Mouse (Mus musculus) spleen, postnatal 36 days (tissue): ENCODE measurements around the gene H6pd.

ENCODE experiments used
- DNase-seq, 2 experiments: peaks; one replicate each; pipeline ENCODE4 v3.0.0; 2022; ENCODE audit warnings: low spot score in 2 of 2, mixed read lengths in 1 of 2

H6pd gene

GRCm38 (mm10) chr4:149944214-149944613 lies 64.6 kb downstream of the H6pd start:
- DNase-seq, result no peak

- no peak for DNase-seq
Observed at GRCm38 (mm10) chr4:149942831-149943741, 65.7 kb downstream of the H6pd start.

GRCm38 (mm10) chr4:149941067-149941755 lies 67.6 kb downstream of the H6pd start:
- no peak for DNase-seq

GRCm38 (mm10) chr4:149938701-149939100 lies 70.1 kb downstream of the H6pd start:
- no peak for DNase-seq

- no peak for DNase-seq
Observed at GRCm38 (mm10) chr4:149936921-149937320, 71.9 kb downstream of the H6pd start.

- DNase-seq, result no peak
Observed at GRCm38 (mm10) chr4:149935470-149935869, 73.4 kb downstream of the H6pd start.

- DNase-seq, result no peak
Observed at GRCm38 (mm10) chr4:149933519-149934245, 75.1 kb downstream of the H6pd start.

- DNase-seq, result no peak
Observed at GRCm38 (mm10) chr4:149933025-149933424, 75.8 kb downstream of the H6pd start.

- DNase-seq, result no peak
Observed at GRCm38 (mm10) chr4:149932108-149932815, 76.6 kb downstream of the H6pd start.

- no peak for DNase-seq
Observed at GRCm38 (mm10) chr4:149930755-149931154, 78.1 kb downstream of the H6pd start.
